Comparison of ENCODE assay signal across 23 mouse cellular contexts in genomic region chr1:76835028-76835683, GRCm38 (mm10).
DNase-seq lines count a peak whose midpoint lies in the region; ATAC-seq and TF ChIP-seq lines count a peak whose summit lies in the region.
"Had no signal": no experiment of that assay in that cellular context is flagged by ENCODE, and none has a peak within 500 bp of the region (broad histone marks: within the 10 kb centered on the region; RNA-seq: fewer than 3 reads in every experiment).

No protein-coding gene starts in this region.

- no peak overlapping the region for H3K4me2 ChIP-seq in stomach, postnatal 0 days (replicated peaks; ENCODE audit: low read depth)
- H3K4me2 ChIP-seq: heart, embryonic 13.5 days; midbrain, embryonic 15.5 days; neural tube, embryonic 13.5 days had no signal

- TF ChIP-seq EP300 in stomach, postnatal 0 days (optimal IDR thresholded peaks at IDR 0.05): no peak

- H3K36me3 ChIP-seq in stomach, postnatal 0 days (ENCODE audit: control insufficient read depth, insufficient read depth, low read length): no peaks in the 10 kb centered on the region
- H3K36me3 ChIP-seq: heart, embryonic 13.5 days; midbrain, embryonic 15.5 days; neural tube, embryonic 13.5 days had no signal

- TF ChIP-seq CTCF in stomach, postnatal 0 days (IDR thresholded peaks at IDR 0.05; ENCODE audit: low read depth): no peak

- no peak overlapping the region for H3K4me3 ChIP-seq in stomach, postnatal 0 days (ENCODE audit: low read depth, low read length)
- H3K4me3 ChIP-seq: heart, adult 2 months; heart, embryonic 13.5 days; midbrain, embryonic 15.5 days; neural tube, embryonic 13.5 days had no signal

- DNase-seq in frontal cortex, postnatal 36 days (ENCODE audit: low spot score in 2 of 2): peak; percentile 5 to 13
- DNase-seq in frontal cortex, postnatal 10 days (ENCODE audit: low spot score in 2 of 2): no peak
- peak; percentile 34 for DNase-seq in layer of hippocampus, adult 9-11 months
- no peak for DNase-seq in layer of hippocampus, adult 9-10 months (ENCODE audit: low spot score)
- peak; percentile 8 for DNase-seq in right cerebral cortex, postnatal 25 days
- no peak for DNase-seq in right cerebral cortex, postnatal 10 days (ENCODE audit: low spot score in 2 of 2)
- no peak for DNase-seq in stomach, postnatal 0 days (ENCODE audit: low spot score)
- DNase-seq: adrenal gland, adult 2 months; cerebellum, adult 11-12 months; forebrain, postnatal 0 days; gastrocnemius, postnatal 14 days; heart, adult 2 months; heart, postnatal 14 days; retina, postnatal 1 day; spleen, adult 18-20 months; thymus, postnatal 14 days had no signal

- H3K9me3 ChIP-seq in stomach, postnatal 0 days (ENCODE audit: control insufficient read depth, low read length): no peaks in the 10 kb centered on the region
- H3K9me3 ChIP-seq: heart, embryonic 13.5 days; midbrain, embryonic 15.5 days; neural tube, embryonic 13.5 days had no signal

- ATAC-seq in stomach, postnatal 0 days (ENCODE audit: low FRiP score, low TSS enrichment): no peak
- ATAC-seq: CD4-positive, CD25-positive, alpha-beta regulatory T cell, adult 4 months; forebrain, postnatal 0 days; hindbrain, postnatal 0 days; intestine, postnatal 0 days; midbrain, embryonic 15.5 days had no signal

- no peak overlapping the region for H3K9ac ChIP-seq in stomach, postnatal 0 days (ENCODE audit: low read length)
- H3K9ac ChIP-seq: forebrain, postnatal 0 days; heart, embryonic 13.5 days; midbrain, embryonic 15.5 days; neural tube, embryonic 13.5 days had no signal

- no peaks in the 10 kb centered on the region for H3K4me1 ChIP-seq in stomach, postnatal 0 days (replicated peaks; ENCODE audit: control insufficient read depth, insufficient read depth)
- H3K4me1 ChIP-seq: heart, embryonic 13.5 days; neural tube, embryonic 13.5 days had no signal

- WGBS in stomach, postnatal 0 days: 74% methylated on average over 6 of the region's 6 CpGs

- H3K27ac ChIP-seq in stomach, postnatal 0 days (replicated peaks): no peak overlapping the region
- H3K27ac ChIP-seq: heart, adult 2 months; heart, embryonic 13.5 days; hindbrain, postnatal 0 days; macrophage; midbrain, embryonic 15.5 days; neural tube, embryonic 13.5 days had no signal

- no peaks in the 10 kb centered on the region for H3K27me3 ChIP-seq in stomach, postnatal 0 days (ENCODE audit: control insufficient read depth, insufficient read depth, low read length)
- H3K27me3 ChIP-seq: heart, embryonic 13.5 days; midbrain, embryonic 15.5 days; neural tube, embryonic 13.5 days had no signal

Comparison
In these comparisons a context has a peak if more than half of its experiments do, and no peak if none do; other contexts are left out.
1. DNase-seq: peak in frontal cortex, postnatal 36 days (2 of 2), layer of hippocampus, adult 9-11 months (single experiment) and right cerebral cortex, postnatal 25 days (single experiment); none in frontal cortex, postnatal 10 days (0 of 2), layer of hippocampus, adult 9-10 months (single experiment), right cerebral cortex, postnatal 10 days (0 of 2) and stomach, postnatal 0 days (single experiment).